Mouse (Mus musculus) large intestine, adult 2 months (tissue): ENCODE measurements at regions not wholly inside any gene's neighbourhood (a gene's known extent, or its start where the extent isn't known, plus 50 kb on each side); places are given as distances from the start of the nearest gene placed in this dataset.

Experiments used
- DNase-seq: peaks from one replicate; pipeline ENCODE4 v3.0.0-alpha.2; 2012; ENCODE audit warnings: low read depth, low spot score
- WGBS: fragments of 180-500 bp; shearing (Covaris S2); methylation state at CpG from one replicate; pipeline ENCODE4 v1.1.7; 2018; 5-methylcytosine and 5-hydroxymethylcytosine counted together

DNA sequence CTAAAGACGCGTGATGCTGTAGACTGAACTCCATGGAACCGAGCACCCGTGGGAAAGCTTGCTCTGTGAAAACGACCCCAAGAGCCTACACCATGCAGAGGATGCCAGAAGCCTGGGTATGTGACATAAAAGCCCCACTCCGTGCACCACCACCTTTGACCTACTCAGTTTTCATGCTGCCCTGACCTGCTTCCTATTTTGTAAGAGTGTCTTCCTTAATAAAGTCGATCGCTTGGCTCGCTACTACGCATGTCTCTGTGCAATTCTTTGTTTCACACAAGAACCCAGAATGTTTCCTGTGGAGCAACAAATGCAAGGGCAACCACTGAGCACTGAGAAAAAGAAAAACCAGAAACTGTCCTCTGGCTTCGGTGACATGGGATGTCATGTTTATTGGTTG, 60.5 kb downstream of the Sec61b start:
- WGBS = 85% methylated on average over 11 of the region's 11 CpGs
- DNase-seq = no peak

GRCm38 (mm10) chr4:47567694-47568093, 93.2 kb downstream of the Sec61b start:
- 61% methylated on average over 3 of the region's 3 CpGs for WGBS
- no peak for DNase-seq

- DNase-seq = no peak
- WGBS = 85% methylated on average over 5 of the region's 5 CpGs
Measured at GRCm38 (mm10) chr4:47570846-47571245, 96.4 kb downstream of the Sec61b start.

DNA sequence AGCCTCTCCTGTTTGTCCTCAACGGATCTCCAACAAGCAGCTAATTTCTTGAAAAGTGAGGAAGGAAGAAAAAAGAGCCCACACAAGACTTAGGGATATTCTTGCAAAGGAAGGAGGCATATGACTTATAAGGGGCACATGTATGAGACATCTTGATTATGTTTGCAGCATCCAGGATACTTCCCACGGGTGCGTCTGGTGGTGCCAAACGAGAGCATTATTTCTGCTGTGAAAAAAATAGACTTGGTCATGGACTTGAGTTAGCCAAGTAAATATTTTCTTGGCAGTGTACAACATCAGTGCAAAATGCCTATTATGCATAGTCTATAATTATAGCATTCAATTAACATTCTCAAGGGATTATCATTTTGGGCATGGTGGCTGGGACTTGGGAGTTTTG, 101.6 kb downstream of the Sec61b start:
- DNase-seq = no peak
- 67% methylated on average over 4 of the region's 4 CpGs for WGBS

DNA sequence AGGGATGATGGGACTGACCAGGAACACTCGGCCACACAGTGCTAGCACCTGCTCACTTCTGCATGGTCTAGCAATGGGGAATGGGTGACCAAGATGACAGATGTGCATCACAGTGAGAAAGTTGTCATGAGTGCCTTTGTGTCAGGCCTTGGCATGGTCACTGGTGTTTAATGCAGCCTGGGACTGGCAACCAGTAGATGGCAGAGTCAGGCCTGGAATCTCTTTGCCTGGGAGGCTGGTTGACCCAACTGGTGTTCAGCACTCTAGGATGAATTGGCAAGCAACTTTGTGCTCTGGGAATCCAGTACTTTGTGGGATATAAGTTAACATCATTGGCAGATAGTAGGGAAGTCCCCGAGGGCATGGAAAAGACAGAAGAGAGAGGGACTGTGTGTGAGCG, 103.0 kb downstream of the Sec61b start:
- 84% methylated on average over 3 of the region's 3 CpGs for WGBS
- no peak for DNase-seq

- no peak for DNase-seq
- 87% methylated on average over 10 of the region's 10 CpGs for WGBS
Measured at GRCm38 (mm10) chr4:47578637-47579036, 104.2 kb downstream of the Sec61b start.

GRCm38 (mm10) chr4:47580556-47580955, 106.1 kb downstream of the Sec61b start:
- DNase-seq = no peak
- WGBS = 88% methylated on average over 5 of the region's 5 CpGs

DNA sequence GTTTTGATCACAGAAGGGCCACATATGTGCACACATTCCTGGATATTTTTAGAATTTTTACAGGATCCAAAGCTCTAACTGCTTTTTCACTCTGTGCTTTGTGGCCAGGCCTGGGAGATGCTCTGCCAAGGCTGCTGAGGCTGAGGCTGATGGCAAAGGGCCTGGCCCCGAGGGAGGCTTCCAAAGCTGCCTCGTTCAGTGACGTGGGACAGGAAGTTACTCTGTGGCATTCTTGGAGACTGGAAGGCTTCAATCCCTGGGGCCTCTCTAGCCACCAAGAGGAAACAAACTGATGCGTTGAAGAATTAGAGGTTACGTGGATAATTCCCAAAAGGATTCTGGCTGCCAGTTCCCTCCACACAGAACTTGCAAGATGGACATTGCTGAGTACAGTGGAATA, 112.8 kb downstream of the Sec61b start:
- no peak for DNase-seq
- 50% methylated on average over 5 of the region's 5 CpGs for WGBS

DNA sequence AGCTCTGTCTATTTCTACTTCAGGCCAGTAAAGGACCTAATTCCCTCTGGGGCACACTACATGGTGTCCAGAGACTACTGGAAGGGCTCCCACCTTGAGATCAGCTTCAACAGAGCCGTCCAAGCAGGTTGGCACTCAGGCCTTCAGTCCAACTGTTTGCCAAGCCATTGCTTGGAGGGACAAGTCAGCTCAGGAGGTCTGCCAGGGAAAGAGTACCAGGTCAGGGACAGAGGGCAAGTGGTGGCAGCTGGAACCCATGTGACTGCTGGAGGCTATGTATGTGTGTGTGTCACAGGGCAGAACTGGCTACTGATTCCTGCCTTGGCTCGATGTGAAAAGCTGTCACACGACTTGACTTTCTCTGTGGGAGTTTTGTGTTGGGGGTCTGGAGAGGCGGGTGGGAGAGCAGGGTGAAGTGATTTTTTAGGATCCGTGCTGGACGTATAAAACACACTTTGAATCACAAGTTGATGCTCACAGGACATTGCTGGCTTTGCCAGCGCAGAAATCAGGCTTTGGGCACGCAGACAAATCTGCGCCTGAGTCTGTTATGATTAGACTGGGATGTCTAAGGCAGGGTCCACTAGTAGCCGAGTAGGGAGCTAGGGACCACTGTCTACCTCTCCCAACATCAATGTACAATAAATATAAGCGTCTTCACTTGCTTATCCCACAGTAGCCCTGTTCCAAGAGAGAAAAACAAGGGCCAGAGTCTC, 118.0 kb downstream of the Sec61b start:
- no peak for DNase-seq
- WGBS = 85% methylated on average over 11 of the region's 11 CpGs

DNA sequence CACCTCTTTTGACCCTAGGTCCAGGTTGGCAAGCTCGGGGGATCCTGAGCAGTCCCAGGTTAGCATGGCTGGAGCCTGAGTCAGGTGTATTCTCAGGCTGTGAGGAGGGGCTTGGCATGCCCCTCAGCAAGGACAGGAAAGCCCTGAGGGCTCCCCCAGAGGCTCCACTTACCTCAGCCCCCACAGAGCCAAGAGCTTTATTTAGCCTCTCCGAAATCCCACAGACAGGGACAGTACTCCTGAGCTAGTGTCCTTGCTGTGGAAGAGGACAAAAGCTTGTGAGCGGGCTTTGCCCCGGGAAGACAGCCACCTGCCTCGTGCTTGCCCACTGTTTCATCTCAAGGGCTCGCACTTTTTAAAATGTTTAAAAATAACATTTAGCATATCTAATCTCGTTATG, 118.7 kb downstream of the Sec61b start:
- no peak for DNase-seq
- 78% methylated on average over 7 of the region's 7 CpGs for WGBS

- 92% methylated on average over 6 of the region's 6 CpGs for WGBS
Measured at GRCm38 (mm10) chr4:47594171-47594570, 119.7 kb downstream of the Sec61b start.

DNA sequence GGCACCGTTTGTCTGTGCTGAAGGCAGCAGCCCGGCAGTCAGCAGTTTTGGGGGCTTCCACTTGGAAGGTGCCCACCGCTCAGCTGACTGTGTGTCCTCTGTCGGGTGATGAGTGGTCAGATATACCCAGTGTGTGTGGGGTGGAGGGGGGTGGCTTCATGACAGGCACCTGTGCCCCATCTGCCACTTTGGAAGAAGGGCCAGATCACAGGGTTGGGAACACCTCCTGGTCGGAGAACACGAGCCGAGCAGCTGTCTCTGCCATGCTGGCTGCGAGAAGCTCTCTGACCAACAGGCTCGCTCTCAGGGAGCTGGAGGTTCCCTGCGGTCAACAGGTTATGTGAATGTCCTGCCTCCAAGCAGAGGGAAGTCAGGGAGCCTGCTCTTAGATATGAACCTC, 121.4 kb downstream of the Sec61b start:
- WGBS = 80% methylated on average over 10 of the region's 10 CpGs
- no peak for DNase-seq

More at GRCm38 (mm10) chr4:47594171-47594570, 119.7 kb downstream of the Sec61b start:
- no peak for DNase-seq

DNA sequence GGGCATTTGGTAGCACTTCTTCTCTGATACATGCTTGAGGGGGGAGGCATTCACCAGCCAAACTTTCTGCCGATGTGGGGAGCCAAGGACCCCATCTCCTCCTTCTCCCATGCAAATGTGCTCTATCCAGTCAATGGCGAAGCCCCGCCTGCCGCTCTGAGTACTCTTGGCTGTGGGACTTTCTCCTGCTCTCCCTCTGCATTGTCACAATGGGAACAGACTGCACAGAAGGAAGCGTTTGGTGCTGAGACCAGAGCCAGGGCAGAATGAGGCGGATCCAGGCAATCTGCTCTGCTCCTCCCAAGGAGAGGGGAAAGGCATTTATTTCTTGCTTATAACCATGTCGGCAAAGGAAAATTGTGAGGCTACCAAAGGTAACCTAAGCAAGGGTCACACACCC, 123.1 kb downstream of the Sec61b start:
- 61% methylated on average over 7 of the region's 7 CpGs for WGBS
- no peak for DNase-seq

- WGBS = 28% methylated on average over 2 of the region's 2 CpGs
Measured at GRCm38 (mm10) chr4:47598216-47598615, 123.8 kb downstream of the Sec61b start.

DNA sequence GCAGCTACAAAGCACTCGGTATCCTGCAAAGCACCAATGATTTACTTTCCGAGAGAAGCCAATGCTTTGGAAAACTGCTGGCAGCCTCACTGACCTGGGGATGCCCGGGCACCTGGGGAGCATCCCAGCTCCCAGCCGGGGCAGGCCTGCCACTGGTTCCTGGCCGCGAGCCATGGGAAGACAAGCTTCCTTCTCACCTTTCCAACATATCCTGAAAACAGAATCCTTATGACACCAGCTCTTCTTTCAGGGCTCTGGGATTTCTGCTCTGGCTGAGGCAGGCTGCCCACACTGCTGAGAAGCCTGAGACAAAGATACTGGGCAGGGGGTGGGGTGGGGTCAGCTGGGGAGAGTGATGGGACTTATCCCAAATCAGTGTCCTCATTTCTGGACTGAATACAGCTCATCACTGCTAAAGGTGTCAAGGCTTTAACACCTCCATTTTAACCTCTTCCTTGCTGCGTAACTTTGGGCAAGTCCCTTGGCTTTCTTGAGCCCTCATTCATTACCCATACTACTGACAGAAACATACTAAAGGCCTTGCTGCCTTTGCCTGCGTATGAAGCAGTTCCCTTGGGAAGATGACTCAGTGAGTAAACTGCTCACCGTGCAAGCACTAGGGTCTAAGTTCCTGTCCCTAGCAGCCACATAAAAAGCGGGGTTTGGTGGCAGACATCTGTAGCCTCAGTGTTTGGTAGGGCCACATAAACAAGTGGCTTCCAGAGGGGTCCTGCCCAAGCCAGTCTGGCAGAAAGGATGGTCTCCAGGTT, 127.0 kb downstream of the Sec61b start:
- 73% methylated on average over 10 of the region's 10 CpGs for WGBS
- no peak for DNase-seq

More at GRCm38 (mm10) chr4:47598216-47598615, 123.8 kb downstream of the Sec61b start:
- DNase-seq = no peak

DNA sequence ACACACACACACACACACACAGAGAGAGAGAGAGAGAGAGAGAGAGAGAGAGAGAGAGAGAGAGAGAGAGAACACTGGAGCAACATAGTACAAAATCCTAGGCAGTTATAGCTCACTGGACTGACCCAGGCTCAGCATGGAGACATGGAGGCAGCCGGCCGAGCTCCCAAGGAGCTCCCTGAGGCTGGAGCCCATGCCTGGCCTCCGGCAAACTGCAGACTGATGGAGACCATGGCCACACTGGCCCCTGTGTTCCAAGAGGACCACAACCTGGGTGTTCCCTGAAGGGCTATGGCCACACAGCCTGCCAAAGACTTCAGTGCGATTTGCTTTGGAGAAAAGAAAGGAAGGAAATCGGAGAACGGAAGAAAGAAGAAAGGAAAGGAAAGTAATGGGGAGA, 128.9 kb downstream of the Sec61b start:
- no peak for DNase-seq
- WGBS = 62% methylated on average over 6 of the region's 6 CpGs

- WGBS = 26% methylated on average over 14 of the region's 14 CpGs
- no peak for DNase-seq
Measured at GRCm38 (mm10) chr4:47603847-47604397, 129.5 kb downstream of the Sec61b start.

DNA sequence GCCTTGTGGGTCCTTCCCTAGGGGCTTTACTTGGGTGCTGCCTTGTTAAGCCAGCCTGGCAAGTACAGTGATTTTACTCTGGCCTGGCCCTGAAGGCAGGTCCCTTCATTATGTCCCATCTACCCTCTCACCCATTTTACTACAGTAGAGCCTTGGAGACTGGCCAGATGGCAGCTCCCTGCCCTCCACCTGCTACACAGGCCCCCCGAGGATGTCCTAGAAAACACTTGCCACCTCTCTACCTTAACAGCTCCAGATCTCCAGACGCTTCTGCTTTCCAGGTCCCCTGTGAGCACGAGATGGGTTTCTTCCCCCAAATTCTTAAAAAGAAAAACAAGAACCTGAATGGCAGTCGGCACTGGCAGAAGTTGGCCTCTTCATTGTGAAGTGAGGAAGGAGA, 131.2 kb downstream of the Sec61b start:
- WGBS = 77% methylated on average over 4 of the region's 4 CpGs
- DNase-seq = no peak

GRCm38 (mm10) chr4:47608673-47609072, 134.2 kb downstream of the Sec61b start:
- WGBS = 69% methylated on average over 5 of the region's 5 CpGs

DNA sequence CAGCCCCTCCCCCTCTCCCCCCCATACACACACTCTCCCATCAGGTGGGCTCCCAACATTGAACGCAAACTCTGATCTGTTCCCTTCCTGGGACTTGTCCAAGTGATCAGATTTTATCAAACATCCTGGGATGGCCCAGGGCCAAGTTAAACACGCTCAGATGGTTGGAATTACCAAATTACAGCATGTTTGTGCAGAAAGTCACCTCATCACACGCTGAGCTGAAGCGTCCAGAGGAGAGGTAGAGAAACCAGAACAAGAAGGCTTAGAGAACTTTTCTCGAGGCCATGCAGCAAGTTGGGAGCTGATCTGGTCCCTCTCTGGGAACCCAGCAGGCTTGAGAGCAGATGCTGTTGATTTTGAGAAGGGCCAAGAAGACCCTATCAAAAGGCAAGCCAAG, 136.5 kb downstream of the Sec61b start:
- no peak for DNase-seq
- WGBS = 23% methylated on average over 5 of the region's 5 CpGs

More at GRCm38 (mm10) chr4:47608673-47609072, 134.2 kb downstream of the Sec61b start:
- no peak for DNase-seq

DNA sequence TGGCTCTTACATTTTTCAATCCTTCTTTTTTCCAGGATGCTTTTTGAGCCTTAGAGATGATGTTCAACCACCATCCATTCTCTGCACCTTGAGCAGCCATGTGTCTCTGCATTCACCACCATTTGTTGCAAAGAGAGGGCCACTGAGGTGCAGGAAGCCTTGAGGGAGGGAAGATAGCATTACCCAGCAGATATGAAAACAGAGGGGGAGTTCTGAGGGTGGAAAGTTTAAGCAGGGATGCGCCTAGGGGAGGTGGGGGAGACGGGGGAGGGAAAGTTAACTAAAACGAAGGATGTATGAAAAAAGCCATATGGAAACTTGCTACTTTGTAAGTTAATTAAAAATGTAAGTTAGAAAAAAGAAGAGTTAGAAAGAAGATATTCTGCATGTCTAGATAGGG, 142.1 kb downstream of the Sec61b start:
- 83% methylated on average over 3 of the region's 3 CpGs for WGBS
- no peak for DNase-seq
